Mouse (Mus musculus): ENCODE measurements around the gene Reep1. TPM values are rescaled to one million over a fixed set of nuclear protein-coding genes. Genes with fewer than 3 reads are reported as not detected.

The Reep1 gene
- polyA plus RNA-seq, 1 experiment from 2014 or later = 57.3 TPM

- Histone ChIP-seq H3K27me3 (ENCODE audit: insufficient read depth, poor library complexity, severe bottlenecking) (no peaks in the 10 kb centered on the region), H3K27ac (no peak overlapping the region), H3K36me3 (peaks cover 5% of the 10 kb centered on the region; the same call in 1 of the 2 replicates), H3K4me1 (replicated peaks) (peaks cover 3% of the 10 kb centered on the region; the same call in 1 of the 2 replicates), H3K9me3 (no peaks in the 10 kb centered on the region), H3K4me3 (no peak overlapping the region)
- WGBS = 76% methylated on average over 10 of the region's 10 CpGs
- no peak for DNase-seq (ENCODE audit: low spot score)
Measured at GRCm38 (mm10) chr6:71801714-71802094, 94.3 kb downstream of the Reep1 start.

- Histone ChIP-seq H3K27me3 (ENCODE audit: insufficient read depth, poor library complexity, severe bottlenecking) (no peaks in the 10 kb centered on the region), H3K4me3 (no peak overlapping the region), H3K9me3 (no peaks in the 10 kb centered on the region), H3K36me3 (peaks cover 8% of the 10 kb centered on the region), H3K4me1 (replicated peaks) (peaks cover 3% of the 10 kb centered on the region; the same call in 1 of the 2 replicates), H3K27ac (peak overlapping the region; percentile 59; the same call in 1 of the 2 replicates)
- DNase-seq (ENCODE audit: low spot score) = no peak
- 92% methylated on average over 1 of the region's 1 CpGs for WGBS
Measured at GRCm38 (mm10) chr6:71803609-71804008, 96.2 kb downstream of the Reep1 start.

GRCm38 (mm10) chr6:71804061-71804829 is 96.9 kb downstream of the Reep1 start:
- 32% methylated on average over 12 of the region's 12 CpGs for WGBS
- no peaks in the 10 kb centered on the region for H3K27me3 ChIP-seq (ENCODE audit: insufficient read depth, poor library complexity, severe bottlenecking)
- H3K4me1 ChIP-seq (replicated peaks) = peaks cover 3% of the 10 kb centered on the region; the same call in 1 of the 2 replicates
- peak overlapping the region; percentile 59; the same call in 1 of the 2 replicates for H3K27ac ChIP-seq
- H3K36me3 ChIP-seq = peaks cover 11% of the 10 kb centered on the region; the same call in 1 of the 2 replicates
- no peaks in the 10 kb centered on the region for H3K9me3 ChIP-seq
- DNase-seq (ENCODE audit: low spot score) = peak; percentile 69
- H3K4me3 ChIP-seq = no peak overlapping the region

GRCm38 (mm10) chr6:71806713-71807112 is 99.4 kb downstream of the Reep1 start:
- no peaks in the 10 kb centered on the region for H3K9me3 ChIP-seq
- no peak overlapping the region for H3K4me3 ChIP-seq
- DNase-seq (ENCODE audit: low spot score) = no peak
- no peaks in the 10 kb centered on the region for H3K27me3 ChIP-seq (ENCODE audit: insufficient read depth, poor library complexity, severe bottlenecking)
- 0 out of 2 replicates have a peak, but pooled peaks cover 3% of the 10 kb centered on the region for H3K4me1 ChIP-seq (replicated peaks)
- H3K36me3 ChIP-seq = peaks cover 36% of the 10 kb centered on the region
- no peak overlapping the region for H3K27ac ChIP-seq
- 87% methylated on average over 1 of the region's 1 CpGs for WGBS

GRCm38 (mm10) chr6:71809890-71810289 is 102.5 kb downstream of the Reep1 start:
- Histone ChIP-seq H3K4me3 (no peak overlapping the region), H3K27me3 (ENCODE audit: insufficient read depth, poor library complexity, severe bottlenecking) (no peaks in the 10 kb centered on the region), H3K4me1 (replicated peaks) (no peaks in the 10 kb centered on the region), H3K9me3 (no peaks in the 10 kb centered on the region), H3K27ac (no peak overlapping the region), H3K36me3 (peaks cover 62% of the 10 kb centered on the region)
- DNase-seq (ENCODE audit: low spot score) = no peak
- WGBS = 93% methylated on average over 9 of the region's 9 CpGs

GRCm38 (mm10) chr6:71812820-71813219 is 105.5 kb downstream of the Reep1 start:
- H3K27ac ChIP-seq = no peak overlapping the region
- peaks cover 91% of the 10 kb centered on the region for H3K36me3 ChIP-seq
- no peaks in the 10 kb centered on the region for H3K9me3 ChIP-seq
- H3K27me3 ChIP-seq (ENCODE audit: insufficient read depth, poor library complexity, severe bottlenecking) = no peaks in the 10 kb centered on the region
- no peak overlapping the region for H3K4me3 ChIP-seq
- WGBS = 90% methylated on average over 2 of the region's 2 CpGs
- no peaks in the 10 kb centered on the region for H3K4me1 ChIP-seq (replicated peaks)
- no peak for DNase-seq (ENCODE audit: low spot score)

GRCm38 (mm10) chr6:71819764-71820292 is 112.5 kb downstream of the Reep1 start:
- Histone ChIP-seq H3K4me3 (no peak overlapping the region), H3K27me3 (ENCODE audit: insufficient read depth, poor library complexity, severe bottlenecking) (no peaks in the 10 kb centered on the region), H3K4me1 (replicated peaks) (peaks cover 9% of the 10 kb centered on the region; the same call in 1 of the 2 replicates), H3K36me3 (peaks cover 45% of the 10 kb centered on the region), H3K9me3 (no peaks in the 10 kb centered on the region), H3K27ac (no peak overlapping the region)
- WGBS = 85% methylated on average over 5 of the region's 5 CpGs
- no peak for DNase-seq (ENCODE audit: low spot score)

GRCm38 (mm10) chr6:71823085-71823484 is 115.7 kb downstream of the Reep1 start:
- no peaks in the 10 kb centered on the region for H3K9me3 ChIP-seq
- H3K27me3 ChIP-seq (ENCODE audit: insufficient read depth, poor library complexity, severe bottlenecking) = 0 out of 2 replicates have a peak, but pooled peaks cover 3% of the 10 kb centered on the region
- no peak for DNase-seq (ENCODE audit: low spot score)
- peak overlapping the region; percentile 82 for H3K27ac ChIP-seq
- under 1% methylated on average over 7 of the region's 7 CpGs for WGBS
- peak overlapping the region; percentile 67 for H3K4me3 ChIP-seq
- H3K36me3 ChIP-seq = peaks cover 12% of the 10 kb centered on the region
- peaks cover 9% of the 10 kb centered on the region; the same call in 1 of the 2 replicates for H3K4me1 ChIP-seq (replicated peaks)

- peaks cover 9% of the 10 kb centered on the region; the same call in 1 of the 2 replicates for H3K4me1 ChIP-seq (replicated peaks)
- peaks cover 8% of the 10 kb centered on the region for H3K36me3 ChIP-seq
- WGBS = under 1% methylated on average over 19 of the region's 19 CpGs
- no peaks in the 10 kb centered on the region for H3K9me3 ChIP-seq
- 0 out of 2 replicates have a peak, but pooled peaks cover 3% of the 10 kb centered on the region for H3K27me3 ChIP-seq (ENCODE audit: insufficient read depth, poor library complexity, severe bottlenecking)
- H3K4me3 ChIP-seq = peak overlapping the region; percentile 67
- peak overlapping the region; percentile 82 for H3K27ac ChIP-seq
- peak; percentile 91 for DNase-seq (ENCODE audit: low spot score)
Measured at GRCm38 (mm10) chr6:71823488-71823887, 116.1 kb downstream of the Reep1 start.

- Histone ChIP-seq H3K36me3 (peaks cover 4% of the 10 kb centered on the region; the same call in 1 of the 2 replicates), H3K27ac (peak overlapping the region; percentile 82), H3K4me3 (peak overlapping the region; percentile 67), H3K4me1 (replicated peaks) (peaks cover 9% of the 10 kb centered on the region; the same call in 1 of the 2 replicates), H3K9me3 (no peaks in the 10 kb centered on the region), H3K27me3 (ENCODE audit: insufficient read depth, poor library complexity, severe bottlenecking) (0 out of 2 replicates have a peak, but pooled peaks cover 3% of the 10 kb centered on the region)
- WGBS = 30% methylated on average over 3 of the region's 3 CpGs
- no peak for DNase-seq (ENCODE audit: low spot score)
Measured at GRCm38 (mm10) chr6:71823961-71824360, 116.6 kb downstream of the Reep1 start.

- no peak for DNase-seq (ENCODE audit: low spot score)
- no peak within 1 kb of the TSS for H3K4me3 ChIP-seq
- H3K27ac ChIP-seq = no peak within 1 kb of the TSS
- peaks cover 12% of the 10 kb centered on the region for H3K4me1 ChIP-seq (replicated peaks)
- 50% methylated on average over 1 of the region's 1 CpGs for WGBS
- no peaks in the 10 kb centered on the region for H3K36me3 ChIP-seq
- H3K9me3 ChIP-seq = no peaks in the 10 kb centered on the region
- 0 out of 2 replicates have a peak, but pooled peaks cover 3% of the 10 kb centered on the region for H3K27me3 ChIP-seq (ENCODE audit: insufficient read depth, poor library complexity, severe bottlenecking)
Measured at GRCm38 (mm10) chr6:71826869-71827268, 119.5 kb downstream of the Reep1 start, which contains the start of gene Mrpl35. Gene Mrpl35 (minus strand): TSS chr6:71826969.

GRCm38 (mm10) chr6:71829768-71830167 is 122.4 kb downstream of the Reep1 start:
- Histone ChIP-seq H3K27ac (no peak overlapping the region), H3K9me3 (no peaks in the 10 kb centered on the region), H3K4me1 (replicated peaks) (peaks cover 13% of the 10 kb centered on the region), H3K4me3 (no peak overlapping the region), H3K36me3 (peaks cover 12% of the 10 kb centered on the region), H3K27me3 (ENCODE audit: insufficient read depth, poor library complexity, severe bottlenecking) (0 out of 2 replicates have a peak, but pooled peaks cover 3% of the 10 kb centered on the region)
- no peak for DNase-seq (ENCODE audit: low spot score)
- 90% methylated on average over 9 of the region's 9 CpGs for WGBS
